Mouse (Mus musculus) testis, adult 2 months (tissue): Measurements from ENCODE around the gene Vwa3b. TPM values are rescaled to one million over a fixed set of nuclear protein-coding genes. Genes with fewer than 3 reads are reported as not detected.

ENCODE experiments used
- H3K27ac ChIP-seq: fragments of 200-500 bp; 2 replicates; pipeline ENCODE4 v1.5.1; 2012; ENCODE audit warnings: low read depth, low read length; ENCODE audit not compliant: control insufficient read depth, insufficient read depth
- H3K27me3 ChIP-seq: fragments of 200-500 bp; 2 replicates; pipeline ENCODE4 v1.6.1; 2012; ENCODE audit warnings: mild to moderate bottlenecking, low read length, moderate library complexity; ENCODE audit not compliant: control insufficient read depth, insufficient read depth
- H3K36me3 ChIP-seq: fragments of 200-500 bp; 2 replicates; pipeline ENCODE4 v1.6.1; 2012; ENCODE audit warnings: mild to moderate bottlenecking, low read length; ENCODE audit not compliant: control insufficient read depth, insufficient read depth
- H3K4me1 ChIP-seq: fragments of 200-500 bp; 2 replicates; pipeline ENCODE4 v1.6.1; 2012; ENCODE audit warnings: low read length; ENCODE audit not compliant: control insufficient read depth, insufficient read depth
- H3K4me3 ChIP-seq: fragments of 200-500 bp; 2 replicates; pipeline ENCODE4 v1.5.1; 2012; ENCODE audit warnings: low read depth, mild to moderate bottlenecking, low read length, moderate library complexity, mixed read lengths; ENCODE audit not compliant: control insufficient read depth
- CTCF ChIP-seq: fragments of 200-500 bp; IDR thresholded peaks from 2 replicates; pipeline ENCODE4 v1.5.1; 2012; ENCODE audit warnings: low read depth, mild to moderate bottlenecking, inconsistent platforms, low read length, moderate library complexity; ENCODE audit not compliant: control insufficient read depth, insufficient read depth, insufficient replicate concordance
- POLR2A ChIP-seq: fragments of 200-500 bp; IDR thresholded peaks from 2 replicates; pipeline ENCODE4 v1.6.1; 2012; ENCODE audit warnings: low read depth, mild to moderate bottlenecking, inconsistent platforms, low read length, moderate library complexity; ENCODE audit not compliant: control insufficient read depth
- polyA plus RNA-seq: library from polyadenylated mRNA; depleted of rRNA; stranded (reverse); fragments of >200 nt; gene quantifications from 2 replicates; pipeline ENCODE4 v1.2.3, GENCODE M21; 2012

Vwa3b gene
- polyA plus RNA-seq, 1 experiment, result 219 TPM

GRCm38 (mm10) chr1:37082215-37082464, 55.7 kb downstream of the Vwa3b start:
- H3K4me3 ChIP-seq, result no peak overlapping the region
- H3K4me1 ChIP-seq, result peaks cover 3% of the 10 kb centered on the region
- no peaks in the 10 kb centered on the region for H3K36me3 ChIP-seq
- no peaks in the 10 kb centered on the region for H3K27me3 ChIP-seq
- no peak overlapping the region for H3K27ac ChIP-seq
- TF ChIP-seq POLR2A (no peak), CTCF (no peak)

- TF ChIP-seq CTCF, result no peak
- TF ChIP-seq POLR2A, result no peak
- H3K4me3 ChIP-seq, result no peak overlapping the region
- H3K4me1 ChIP-seq, result no peaks in the 10 kb centered on the region
- H3K27me3 ChIP-seq, result no peaks in the 10 kb centered on the region
- H3K36me3 ChIP-seq, result no peaks in the 10 kb centered on the region
- H3K27ac ChIP-seq, result no peak overlapping the region
These were observed 57.7 kb downstream of the Vwa3b start for GRCm38 (mm10) chr1:37084075-37084474.

- Histone ChIP-seq H3K27me3 (no peaks in the 10 kb centered on the region), H3K36me3 (no peaks in the 10 kb centered on the region), H3K27ac (no peak overlapping the region), H3K4me1 (no peaks in the 10 kb centered on the region), H3K4me3 (no peak overlapping the region)
- no peak for TF ChIP-seq POLR2A
- TF ChIP-seq CTCF, result no peak
These were observed 58.8 kb downstream of the Vwa3b start for GRCm38 (mm10) chr1:37085171-37085570.

GRCm38 (mm10) chr1:37089191-37089590, 62.8 kb downstream of the Vwa3b start:
- Histone ChIP-seq H3K27ac (no peak overlapping the region), H3K4me3 (no peak overlapping the region), H3K27me3 (no peaks in the 10 kb centered on the region), H3K36me3 (no peaks in the 10 kb centered on the region), H3K4me1 (no peaks in the 10 kb centered on the region)
- TF ChIP-seq CTCF, result no peak
- TF ChIP-seq POLR2A, result no peak

GRCm38 (mm10) chr1:37097382-37098093, 71.1 kb downstream of the Vwa3b start:
- H3K27me3 ChIP-seq, result no peaks in the 10 kb centered on the region
- no peaks in the 10 kb centered on the region for H3K36me3 ChIP-seq
- H3K4me3 ChIP-seq, result no peak overlapping the region
- no peaks in the 10 kb centered on the region for H3K4me1 ChIP-seq
- H3K27ac ChIP-seq, result no peak overlapping the region
- TF ChIP-seq CTCF, result no peak
- no peak for TF ChIP-seq POLR2A

GRCm38 (mm10) chr1:37098094-37098555, 71.7 kb downstream of the Vwa3b start:
- no peaks in the 10 kb centered on the region for H3K27me3 ChIP-seq

GRCm38 (mm10) chr1:37100361-37100760, 74.0 kb downstream of the Vwa3b start:
- Histone ChIP-seq H3K4me1 (no peaks in the 10 kb centered on the region; the same call in 1 of the 2 replicates), H3K27ac (no peak overlapping the region), H3K27me3 (no peaks in the 10 kb centered on the region), H3K4me3 (no peak overlapping the region), H3K36me3 (no peaks in the 10 kb centered on the region)
- no peak for TF ChIP-seq CTCF
- TF ChIP-seq POLR2A, result no peak

More at GRCm38 (mm10) chr1:37098094-37098555, 71.7 kb downstream of the Vwa3b start:
- H3K27ac ChIP-seq, result no peak overlapping the region
- H3K4me1 ChIP-seq, result no peaks in the 10 kb centered on the region
- H3K4me3 ChIP-seq, result no peak overlapping the region
- TF ChIP-seq POLR2A (no peak), CTCF (no peak)
- no peaks in the 10 kb centered on the region for H3K36me3 ChIP-seq

GRCm38 (mm10) chr1:37101016-37101415, 74.6 kb downstream of the Vwa3b start:
- no peaks in the 10 kb centered on the region; the same call in 1 of the 2 replicates for H3K4me1 ChIP-seq
- no peaks in the 10 kb centered on the region for H3K36me3 ChIP-seq
- H3K4me3 ChIP-seq, result no peak overlapping the region
- H3K27ac ChIP-seq, result no peak overlapping the region
- TF ChIP-seq POLR2A (no peak), CTCF (no peak)
- H3K27me3 ChIP-seq, result no peaks in the 10 kb centered on the region
